Mouse (Mus musculus): ENCODE data around the gene Gm9513. TPM values are rescaled to one million over a fixed set of nuclear protein-coding genes. Genes with fewer than 3 reads are reported as not detected.

The Gm9513 gene
- not detected for total RNA-seq (2021)
- long read RNA-seq, experiment 1: 0 reads
- long read RNA-seq, experiment 2: 0 reads

DNA sequence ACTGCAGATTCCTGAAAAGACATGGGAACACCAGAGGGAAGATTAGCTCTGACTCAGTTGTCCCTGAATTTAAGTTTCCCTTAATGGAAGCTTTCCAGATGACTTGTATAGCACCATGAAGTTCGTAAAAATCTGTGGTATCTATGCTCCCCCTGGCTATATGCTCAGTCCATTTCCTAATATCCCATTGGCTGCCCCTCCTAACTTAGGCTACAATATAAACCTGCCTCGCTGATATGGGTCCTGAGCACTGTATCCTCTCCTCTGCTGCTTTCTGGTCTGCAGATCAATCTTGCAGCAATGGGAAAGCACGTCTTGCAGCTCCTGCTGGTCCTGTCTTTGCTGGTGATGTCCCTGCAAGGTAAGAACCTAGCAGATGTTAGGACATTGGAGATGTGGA, at the start of gene Gm9513:
Gm9513 (plus strand) TSS at position 301 of the 400 bp plus-strand sequence.
- DNase-seq (ENCODE audit: low spot score in 2 of 2): no peak
- intact Hi-C loops (cut with DNase I): no loop called here

DNA sequence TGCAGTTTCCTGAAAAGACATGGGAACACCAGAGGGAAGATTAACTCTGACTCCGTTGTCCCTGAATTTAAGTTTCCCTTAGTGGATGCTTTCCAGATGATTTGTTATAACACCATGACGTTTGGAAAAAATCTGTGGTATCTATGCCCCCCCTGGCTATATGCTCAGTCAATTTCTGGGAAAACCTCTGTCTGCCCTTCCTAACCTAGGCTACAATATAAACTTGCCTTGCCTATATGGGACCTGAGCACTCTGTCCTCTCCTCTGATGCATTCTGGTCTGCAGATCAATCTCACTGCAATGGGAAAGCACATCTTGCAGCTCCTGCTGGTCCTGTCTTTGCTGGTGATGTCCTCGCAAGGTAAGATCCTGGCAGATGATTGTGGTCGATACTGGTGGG, 43.9 kb upstream of the Gm9513 start, which contains the start of gene Gm7257:
Gm7257 (plus strand) TSS at position 301 of the 400 bp plus-strand sequence.
- intact Hi-C loops (cut with DNase I): no loop called here
- no peak for DNase-seq (ENCODE audit: low spot score in 2 of 2)

DNA sequence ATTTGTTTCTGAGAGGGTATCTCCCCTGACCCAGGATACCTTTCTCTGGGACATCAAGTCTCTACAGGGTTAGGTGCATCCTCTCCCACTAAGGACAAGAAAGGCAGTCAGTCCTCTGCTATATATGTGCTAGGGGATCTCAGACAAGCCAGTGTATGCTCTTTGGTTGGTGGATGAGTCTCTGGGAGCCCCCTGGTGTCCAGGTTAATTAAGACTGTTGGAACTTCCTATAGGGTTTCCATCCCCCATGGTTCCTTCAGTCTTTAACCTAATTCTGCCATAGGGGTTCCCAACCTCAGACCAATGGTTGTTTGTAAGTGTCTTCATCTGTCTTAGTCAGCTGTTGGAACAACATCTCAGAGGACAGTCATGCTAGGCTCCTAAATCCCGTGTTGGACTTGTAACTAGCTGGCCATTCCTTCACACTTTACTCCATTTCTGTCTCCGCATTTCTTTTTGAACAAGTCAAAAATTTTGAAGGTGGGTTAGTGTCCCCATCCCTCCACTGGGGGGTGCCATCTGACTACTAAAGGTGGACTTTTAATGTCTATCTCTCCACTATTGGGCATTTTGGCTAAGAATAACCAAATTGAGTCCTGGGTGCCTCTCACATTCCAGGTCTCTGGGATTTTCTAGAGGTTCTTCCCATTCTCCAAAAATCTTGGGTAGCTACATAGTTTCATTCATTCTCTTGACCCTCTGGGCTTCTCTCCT, 40.2 kb upstream of the Gm9513 start:
- intact Hi-C loops (cut with DNase I): no loop called here

DNA sequence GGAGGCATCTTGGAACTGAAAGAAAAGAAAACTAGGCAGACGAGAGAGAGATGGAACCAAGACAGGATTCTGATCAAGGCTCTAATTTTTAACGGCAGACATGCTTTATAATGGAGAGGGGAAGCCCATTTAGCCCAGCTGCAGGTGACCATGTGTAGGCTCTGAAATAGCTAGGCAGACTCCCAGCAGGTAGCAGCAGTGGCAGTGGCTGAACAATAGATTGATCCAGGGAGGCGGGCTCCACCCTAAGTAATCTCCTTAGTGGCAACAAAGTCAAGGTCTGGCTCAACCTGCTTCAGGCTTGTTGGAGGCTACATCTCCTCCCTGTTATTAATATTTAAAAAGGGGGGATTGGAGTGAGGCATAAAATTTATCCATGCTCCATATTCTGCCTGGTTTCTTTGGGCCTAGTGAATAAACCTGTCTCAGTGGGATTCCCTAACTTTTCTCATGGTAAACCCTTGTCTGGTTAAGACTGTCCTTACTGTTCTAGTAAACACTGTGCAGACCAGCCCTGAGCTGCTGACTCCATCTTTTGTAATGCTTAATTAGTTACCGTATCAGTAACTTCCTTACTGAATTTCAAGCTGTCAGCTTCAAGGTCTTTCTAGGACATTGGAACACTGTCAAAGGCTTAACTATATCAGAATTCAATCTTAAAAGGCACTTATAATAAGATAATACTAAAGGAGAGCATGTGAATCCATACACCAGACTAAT, 19.2 kb downstream of the Gm9513 start:
- no peak for DNase-seq (ENCODE audit: low spot score in 2 of 2)
- intact Hi-C loops (cut with DNase I): no loop called here

More for the DNA sequence above, 40.2 kb upstream of the Gm9513 start:
- DNase-seq (ENCODE audit: low spot score in 2 of 2): no peak

DNA sequence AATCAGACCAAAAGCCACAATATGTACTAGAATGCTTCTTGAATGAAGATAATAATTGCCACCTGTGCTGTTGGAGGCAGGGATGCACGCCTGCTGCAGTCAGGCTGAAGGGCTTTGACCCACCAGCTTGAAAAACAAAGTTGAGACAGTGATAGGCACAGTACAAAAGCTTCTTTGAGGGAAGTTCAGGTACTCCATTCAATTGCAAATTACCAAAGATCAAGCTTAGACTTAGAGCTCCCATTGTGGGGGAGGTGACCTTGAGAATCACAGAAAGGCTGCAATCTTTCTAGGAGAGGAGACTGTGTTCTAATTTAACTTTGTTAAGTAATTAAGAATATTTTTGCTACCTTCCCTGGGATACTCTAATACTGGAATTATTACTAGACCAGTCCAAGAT, 20.4 kb downstream of the Gm9513 start:
- intact Hi-C loops (cut with DNase I): no loop called here
- DNase-seq (ENCODE audit: low spot score in 2 of 2): no peak

DNA sequence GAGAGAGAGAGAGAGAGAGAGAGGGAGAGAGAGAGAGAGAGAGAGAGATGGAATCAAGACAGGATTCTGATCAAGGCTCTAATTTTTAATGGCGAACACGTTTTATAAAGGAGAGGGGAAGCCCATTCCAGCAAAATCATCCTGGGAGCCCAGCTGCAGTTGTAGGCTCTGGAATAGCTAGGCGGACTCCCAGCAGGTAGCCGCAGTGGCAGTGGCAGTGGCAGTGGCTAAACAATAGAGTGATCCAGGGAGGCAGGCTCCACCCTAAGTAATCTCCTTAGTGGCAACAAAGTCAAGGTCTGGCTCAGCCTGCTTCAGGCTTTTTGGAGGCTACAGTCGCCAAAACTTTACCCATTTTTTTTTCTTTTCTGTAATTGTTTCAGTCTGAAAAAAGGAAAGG, 28.8 kb downstream of the Gm9513 start:
- intact Hi-C loops (cut with DNase I): no loop called here
- no peak for DNase-seq (ENCODE audit: low spot score in 2 of 2)

Other genes with a start within 250 kb of the Gm9513 start
- gene Gm7257, start 43.8 kb upstream of the Gm9513 start, total RNA-seq (2021): not detected
- gene Gm5615, start 66.3 kb downstream of the Gm9513 start, total RNA-seq (2021): not detected
- gene Gm17689, start 107.0 kb downstream of the Gm9513 start, total RNA-seq (2021): not detected
- gene A630095E13Rik, start 167.7 kb downstream of the Gm9513 start, total RNA-seq (2021): not detected
- gene Acrv1, start 217.6 kb downstream of the Gm9513 start, total RNA-seq (2021): not detected

Measured in left cerebral cortex, postnatal 14 days (tissue).